Mouse (Mus musculus) limb, embryonic 10.5 days (tissue): ENCODE data around the gene Txndc16. TPM values are rescaled to one million over a fixed set of nuclear protein-coding genes. Genes with fewer than 3 reads are reported as not detected.
A peak's percentile ranks its signal among the peaks of the same experiment; 100 is the strongest.

ENCODE experiments used
- DNase-seq: peaks from one replicate; pipeline ENCODE4 v3.0.0-alpha.2; 2017; ENCODE audit warnings: low spot score
- H3K27ac ChIP-seq: fragments of 300-500 bp; sonication (generic); 2 replicates; pipeline ENCODE4 v1.5.1; 2016; ENCODE audit warnings: mild to moderate bottlenecking
- H3K27me3 ChIP-seq: fragments of 300-500 bp; sonication (generic); 2 replicates; pipeline ENCODE4 v1.6.1; 2016; ENCODE audit warnings: low read depth, mild to moderate bottlenecking; ENCODE audit not compliant: poor library complexity, severe bottlenecking
- H3K36me3 ChIP-seq: fragments of 300-500 bp; sonication (generic); 2 replicates; pipeline ENCODE4 v1.6.1; 2016; ENCODE audit warnings: mild to moderate bottlenecking, moderate library complexity
- H3K4me1 ChIP-seq: fragments of 300-500 bp; sonication (generic); 2 replicates; pipeline ENCODE4 v1.6.1; 2016
- H3K4me3 ChIP-seq: fragments of 300-500 bp; sonication (generic); 2 replicates; pipeline ENCODE4 v1.5.1; 2016; ENCODE audit warnings: mild to moderate bottlenecking, moderate library complexity
- H3K9me3 ChIP-seq: fragments of 300-500 bp; sonication (generic); replicated peaks from 2 replicates; pipeline ENCODE4 v1.6.1; 2016; ENCODE audit warnings: mild to moderate bottlenecking
- WGBS: fragments of 180-500 bp; shearing (Covaris S2); methylation state at CpG from one replicate; pipeline ENCODE4 v1.1.7; 2016; 5-methylcytosine and 5-hydroxymethylcytosine counted together
- polyA plus RNA-seq: library from polyadenylated mRNA; unstranded; fragments of >200 nt; fragmentation: Nextera tagmentation; extraction: Ambion mirVana; gene quantifications from 2 replicates; pipeline ENCODE4 v1.2.1, GENCODE M21; 2016

The Txndc16 gene
- polyA plus RNA-seq, result 8.9 and 10.6 TPM in 2 replicates

GRCm38 (mm10) chr14:45220090-45220956 is at the start of gene Txndc16:
Txndc16 (minus strand) TSS chr14:45220328.
- Histone ChIP-seq H3K4me1 (peaks cover 8% of the 10 kb centered on the region; the same call in 1 of the 2 replicates), H3K27ac (peak within 1 kb of the TSS; percentile 93), H3K36me3 (no peaks in the 10 kb centered on the region), H3K27me3 (0 out of 2 replicates have a peak, but pooled peaks cover 4% of the 10 kb centered on the region), H3K9me3 (no peaks in the 10 kb centered on the region), H3K4me3 (peak within 1 kb of the TSS; percentile 83)
- under 1% methylated on average over 59 of the region's 59 CpGs for WGBS
- DNase-seq, result peak; percentile 81

- H3K27ac ChIP-seq, result no peak overlapping the region
- H3K4me1 ChIP-seq, result no peaks in the 10 kb centered on the region
- H3K27me3 ChIP-seq, result no peaks in the 10 kb centered on the region
- H3K36me3 ChIP-seq, result no peaks in the 10 kb centered on the region
- H3K4me3 ChIP-seq, result no peak overlapping the region
- 83% methylated on average over 3 of the region's 3 CpGs for WGBS
- DNase-seq, result no peak
- no peaks in the 10 kb centered on the region for H3K9me3 ChIP-seq
Measured at GRCm38 (mm10) chr14:45263831-45264592, 43.9 kb upstream of the Txndc16 start.

GRCm38 (mm10) chr14:45251548-45252076 is 31.5 kb upstream of the Txndc16 start:
- DNase-seq, result no peak
- H3K4me1 ChIP-seq, result no peaks in the 10 kb centered on the region
- no peaks in the 10 kb centered on the region for H3K27me3 ChIP-seq
- WGBS, result 93% methylated on average over 4 of the region's 4 CpGs
- no peak overlapping the region for H3K4me3 ChIP-seq
- H3K9me3 ChIP-seq, result no peaks in the 10 kb centered on the region
- H3K36me3 ChIP-seq, result no peaks in the 10 kb centered on the region
- no peak overlapping the region for H3K27ac ChIP-seq

GRCm38 (mm10) chr14:45241613-45242012 is 21.5 kb upstream of the Txndc16 start:
- Histone ChIP-seq H3K27me3 (no peaks in the 10 kb centered on the region), H3K27ac (no peak overlapping the region), H3K4me3 (no peak overlapping the region), H3K9me3 (no peaks in the 10 kb centered on the region), H3K4me1 (no peaks in the 10 kb centered on the region), H3K36me3 (no peaks in the 10 kb centered on the region)
- 46% methylated on average over 1 of the region's 1 CpGs for WGBS
- DNase-seq, result no peak

DNA sequence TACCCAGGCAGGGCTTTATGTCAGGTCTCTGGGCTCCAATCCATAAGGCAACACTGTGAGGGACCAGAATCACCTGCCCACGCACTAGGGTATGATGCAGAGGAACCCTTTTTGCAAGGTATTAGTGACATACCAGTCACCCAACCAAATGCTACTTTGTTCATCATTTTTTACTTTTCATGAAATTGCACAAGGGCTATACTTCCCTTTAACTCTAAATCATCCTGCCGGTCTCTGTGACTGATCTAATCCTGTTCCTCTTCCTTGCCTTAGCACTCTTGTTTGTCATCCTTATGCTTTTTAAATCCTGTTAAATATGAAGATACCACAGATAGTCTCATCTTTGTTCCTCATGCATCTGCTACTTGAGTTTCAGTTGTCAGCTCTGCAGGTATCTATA is 18.9 kb upstream of the Txndc16 start:
- H3K9me3 ChIP-seq, result no peaks in the 10 kb centered on the region
- H3K36me3 ChIP-seq, result no peaks in the 10 kb centered on the region
- no peaks in the 10 kb centered on the region for H3K27me3 ChIP-seq
- WGBS, result 74% methylated on average over 2 of the region's 2 CpGs
- H3K27ac ChIP-seq, result no peak overlapping the region
- no peak overlapping the region for H3K4me3 ChIP-seq
- DNase-seq, result no peak
- no peaks in the 10 kb centered on the region for H3K4me1 ChIP-seq

DNA sequence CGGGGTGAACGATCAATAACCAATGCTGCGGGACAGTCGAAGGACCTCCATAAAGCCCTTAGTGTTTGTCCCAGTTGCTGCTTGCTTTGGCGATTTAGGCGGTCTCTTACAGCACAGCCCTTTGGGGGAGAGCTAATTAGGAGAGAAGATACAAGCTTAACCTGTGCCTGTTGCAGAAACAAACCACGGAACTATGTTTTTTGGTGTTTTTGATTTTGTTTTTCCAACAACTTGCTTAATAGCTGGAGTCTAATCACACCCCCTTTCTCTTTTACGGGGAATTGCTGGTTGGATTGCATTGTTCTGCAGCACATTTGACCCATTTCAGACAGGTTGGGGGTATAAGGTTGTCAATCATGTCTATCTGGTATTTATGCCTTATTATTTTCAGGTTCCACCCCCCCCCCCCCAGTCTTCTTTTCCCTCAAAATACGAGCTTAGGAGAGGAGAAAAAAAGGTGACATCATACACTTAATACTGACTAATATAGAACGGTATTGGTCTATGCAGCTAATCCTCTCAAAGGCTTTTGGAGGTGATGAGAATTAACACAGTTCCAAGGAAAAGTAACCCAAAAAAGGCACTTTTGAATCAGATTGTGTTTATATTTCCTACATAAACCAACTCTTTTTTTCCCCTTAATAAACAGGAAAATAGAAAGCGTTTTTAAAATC is 966 bp upstream of the Txndc16 start:
- no peaks in the 10 kb centered on the region for H3K9me3 ChIP-seq
- no peak for DNase-seq

GRCm38 (mm10) chr14:45219281-45220089 is 643 bp downstream of the Txndc16 start, which contains the start of gene Gpr137c:
Gpr137c (plus strand) TSS chr14:45219717.
- H3K36me3 ChIP-seq, result no peaks in the 10 kb centered on the region
- H3K27me3 ChIP-seq, result 0 out of 2 replicates have a peak, but pooled peaks cover 4% of the 10 kb centered on the region
- H3K27ac ChIP-seq, result peak within 1 kb of the TSS; percentile 93
- under 1% methylated on average over 84 of the region's 86 CpGs for WGBS
- H3K4me3 ChIP-seq, result peak within 1 kb of the TSS; percentile 83
- DNase-seq, result peak; percentile 93
- H3K9me3 ChIP-seq, result no peaks in the 10 kb centered on the region
- peaks cover 8% of the 10 kb centered on the region; the same call in 1 of the 2 replicates for H3K4me1 ChIP-seq

More for the DNA sequence above, 966 bp upstream of the Txndc16 start:
- Histone ChIP-seq H3K27ac (peak overlapping the region; percentile 93), H3K27me3 (0 out of 2 replicates have a peak, but pooled peaks cover 4% of the 10 kb centered on the region), H3K4me1 (peaks cover 8% of the 10 kb centered on the region; the same call in 1 of the 2 replicates), H3K36me3 (no peaks in the 10 kb centered on the region), H3K4me3 (peak overlapping the region; percentile 83)
- 14% methylated on average over 11 of the region's 11 CpGs for WGBS

GRCm38 (mm10) chr14:45217693-45218092 is 2.4 kb downstream of the Txndc16 start:
- 94% methylated on average over 4 of the region's 4 CpGs for WGBS
- H3K27me3 ChIP-seq, result 0 out of 2 replicates have a peak, but pooled peaks cover 4% of the 10 kb centered on the region
- no peaks in the 10 kb centered on the region for H3K36me3 ChIP-seq

GRCm38 (mm10) chr14:45216711-45217340 is 3.3 kb downstream of the Txndc16 start:
- Histone ChIP-seq H3K4me1 (peaks cover 8% of the 10 kb centered on the region; the same call in 1 of the 2 replicates), H3K27me3 (0 out of 2 replicates have a peak, but pooled peaks cover 2% of the 10 kb centered on the region), H3K9me3 (no peaks in the 10 kb centered on the region), H3K27ac (no peak overlapping the region), H3K4me3 (no peak overlapping the region), H3K36me3 (peaks cover 5% of the 10 kb centered on the region)
- no peak for DNase-seq
- 95% methylated on average over 9 of the region's 9 CpGs for WGBS

More at GRCm38 (mm10) chr14:45217693-45218092, 2.4 kb downstream of the Txndc16 start:
- Histone ChIP-seq H3K4me3 (no peak overlapping the region), H3K4me1 (peaks cover 8% of the 10 kb centered on the region; the same call in 1 of the 2 replicates), H3K27ac (no peak overlapping the region), H3K9me3 (no peaks in the 10 kb centered on the region)
- no peak for DNase-seq

GRCm38 (mm10) chr14:45211431-45211830 is 8.7 kb downstream of the Txndc16 start:
- Histone ChIP-seq H3K4me3 (no peak overlapping the region), H3K9me3 (no peaks in the 10 kb centered on the region), H3K4me1 (no peaks in the 10 kb centered on the region), H3K27ac (no peak overlapping the region), H3K27me3 (no peaks in the 10 kb centered on the region), H3K36me3 (peaks cover 8% of the 10 kb centered on the region)
- no peak for DNase-seq
- 83% methylated on average over 1 of the region's 1 CpGs for WGBS

DNA sequence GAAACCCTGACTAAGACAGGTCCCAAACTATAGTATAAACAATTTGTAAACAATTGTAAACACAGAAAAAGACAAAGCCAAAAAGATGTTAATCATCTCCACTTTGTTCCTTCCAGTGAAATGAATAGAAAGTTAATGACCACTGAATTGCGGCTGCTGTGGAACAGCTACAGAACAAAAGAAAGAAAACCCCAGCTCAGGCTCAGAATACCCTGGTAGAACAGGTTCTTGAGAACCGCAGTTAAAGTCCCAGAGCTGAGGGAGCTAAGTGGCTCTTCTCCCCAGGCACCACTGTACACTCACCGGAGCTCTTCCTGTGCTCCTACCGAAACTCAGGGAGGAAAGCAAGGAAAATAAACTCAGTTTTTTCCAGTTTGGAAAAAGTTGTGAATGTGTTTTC is 9.4 kb downstream of the Txndc16 start:
- no peak for DNase-seq
- WGBS, result 80% methylated on average over 4 of the region's 4 CpGs
- peaks cover 8% of the 10 kb centered on the region for H3K36me3 ChIP-seq

More for the DNA sequence above, 9.4 kb downstream of the Txndc16 start:
- H3K27ac ChIP-seq, result no peak overlapping the region
- no peak overlapping the region for H3K4me3 ChIP-seq
- no peaks in the 10 kb centered on the region for H3K27me3 ChIP-seq
- H3K9me3 ChIP-seq, result no peaks in the 10 kb centered on the region
- no peaks in the 10 kb centered on the region for H3K4me1 ChIP-seq
